Mouse (Mus musculus) intestine, embryonic 16.5 days (tissue): ENCODE measurements around the gene Cmss1. TPM values are rescaled to one million over a fixed set of nuclear protein-coding genes. Genes with fewer than 3 reads are reported as not detected.

Experiments
- ATAC-seq: fragments of 200-750 bp; cut with Nextera tagmentation; 2 replicates; pipeline ENCODE4 v1.8.0; 2017; ENCODE audit warnings: moderate TSS enrichment, moderate library complexity
- H3K27ac ChIP-seq: fragments of 300-500 bp; sonication (generic); 2 replicates; pipeline ENCODE4 v1.5.1; 2014; ENCODE audit warnings: mild to moderate bottlenecking, low read length
- H3K27me3 ChIP-seq: fragments of 300-500 bp; sonication (generic); replicated peaks from 2 replicates; pipeline ENCODE4 v1.6.1; 2014; ENCODE audit warnings: low read length, control low read depth, mixed read lengths; ENCODE audit not compliant: control insufficient read depth, insufficient read depth
- H3K36me3 ChIP-seq: fragments of 300-500 bp; sonication (generic); 2 replicates; pipeline ENCODE4 v1.6.1; 2014; ENCODE audit warnings: low read length, control low read depth; ENCODE audit not compliant: control insufficient read depth, insufficient read depth
- H3K4me1 ChIP-seq: fragments of 300-500 bp; sonication (generic); 2 replicates; pipeline ENCODE4 v1.6.1; 2014; ENCODE audit warnings: low read length, control low read depth, mixed read lengths; ENCODE audit not compliant: control insufficient read depth, insufficient read depth
- H3K4me2 ChIP-seq: fragments of 300-500 bp; sonication (generic); 2 replicates; pipeline ENCODE4 v1.6.1; 2014; ENCODE audit warnings: low read depth, low read length, control low read depth
- H3K4me3 ChIP-seq: fragments of 300-500 bp; sonication (generic); 2 replicates; pipeline ENCODE4 v1.5.1; 2014; ENCODE audit warnings: mild to moderate bottlenecking, low read length
- H3K9ac ChIP-seq: fragments of 300-500 bp; sonication (generic); 2 replicates; pipeline ENCODE4 v1.6.1; 2014; ENCODE audit warnings: low read depth, low read length
- H3K9me3 ChIP-seq: fragments of 300-500 bp; sonication (generic); 2 replicates; pipeline ENCODE4 v1.6.1; 2016; ENCODE audit warnings: low read length, control low read depth; ENCODE audit not compliant: control insufficient read depth
- WGBS: fragments of 180-500 bp; shearing (Covaris S2); extraction: QIAGEN DNeasy Blood & Tissue Kit; methylation state at CpG from one replicate; pipeline ENCODE4 v1.1.7; 2014; 5-methylcytosine and 5-hydroxymethylcytosine counted together
- polyA plus RNA-seq: library from polyadenylated mRNA; unstranded; fragments of >200 nt; fragmentation: Nextera tagmentation; extraction: Ambion mirVana; gene quantifications from 2 replicates; pipeline ENCODE4 v1.2.1, GENCODE M21; 2015

The Cmss1 gene
- polyA plus RNA-seq, 1 experiment from 2014 or later = 41.4 TPM

DNA sequence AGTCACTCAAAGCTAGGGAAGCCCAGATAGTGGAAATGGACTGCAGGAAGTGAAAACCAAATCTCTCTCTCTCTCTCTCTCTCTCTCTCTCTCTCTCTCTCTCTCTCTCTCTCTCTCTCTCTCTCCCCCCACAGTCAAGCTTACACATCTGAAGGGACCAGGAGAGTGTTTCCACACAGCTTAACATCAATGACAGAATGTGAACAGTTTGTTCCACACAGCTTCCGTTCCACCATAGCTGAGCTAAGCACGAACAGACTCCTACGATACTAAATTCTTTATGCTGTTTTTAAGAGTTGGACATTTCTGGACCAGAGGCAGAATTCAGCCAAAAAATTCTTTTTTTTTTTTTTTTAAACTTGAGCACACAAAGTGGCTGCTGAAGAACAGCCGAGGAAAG, 114.8 kb downstream of the Cmss1 start:
- H3K4me2 ChIP-seq = no peak overlapping the region
- H3K27ac ChIP-seq = no peak overlapping the region
- peaks cover 11% of the 10 kb centered on the region; the same call in 1 of the 2 replicates for H3K4me1 ChIP-seq
- no peak overlapping the region for H3K9ac ChIP-seq
- no peak overlapping the region for H3K4me3 ChIP-seq
- no peaks in the 10 kb centered on the region for H3K36me3 ChIP-seq
- no peaks in the 10 kb centered on the region for H3K27me3 ChIP-seq
- no peaks in the 10 kb centered on the region for H3K9me3 ChIP-seq
- ATAC-seq = no peak
- WGBS = 84% methylated on average over 4 of the region's 4 CpGs

DNA sequence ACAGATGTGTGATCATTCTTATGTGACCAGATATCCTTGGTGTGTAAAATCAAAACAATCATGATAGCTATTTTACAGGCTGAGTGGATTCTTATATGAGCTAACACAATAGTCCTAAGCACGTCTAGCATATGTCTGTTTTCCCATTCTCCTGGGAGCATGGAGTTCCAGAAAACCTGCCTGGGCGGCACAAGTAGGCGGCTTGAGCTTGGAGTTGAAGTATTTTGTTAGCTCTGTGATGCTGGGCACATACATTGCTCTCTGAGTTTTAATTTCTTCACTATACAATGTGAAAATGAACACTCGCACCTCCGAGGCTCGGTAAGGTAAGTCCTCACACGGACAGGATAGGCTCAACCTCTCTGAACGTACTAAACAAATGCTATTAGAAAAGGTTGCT, 116.0 kb downstream of the Cmss1 start:
- no peaks in the 10 kb centered on the region for H3K27me3 ChIP-seq
- 93% methylated on average over 8 of the region's 8 CpGs for WGBS

DNA sequence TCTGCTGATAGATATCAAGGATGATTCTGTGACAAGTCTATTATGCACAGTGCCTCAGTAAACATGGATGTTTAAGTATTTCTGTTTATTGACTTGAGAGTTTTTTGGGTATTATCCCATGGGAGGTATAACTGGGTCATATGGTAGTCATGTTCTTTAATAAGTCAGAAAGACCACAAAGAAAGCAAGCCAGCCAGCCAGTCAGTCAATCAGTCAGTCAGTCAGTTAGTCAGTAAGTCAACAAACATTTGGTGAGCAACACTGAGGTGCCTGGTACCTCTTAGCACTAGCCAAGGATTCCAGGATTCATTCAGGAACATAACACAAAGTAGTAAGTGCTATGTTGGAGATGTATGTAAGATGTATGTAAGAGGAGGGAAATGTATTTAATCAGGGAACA, 118.0 kb downstream of the Cmss1 start:
- Histone ChIP-seq H3K4me1 (0 out of 2 replicates have a peak, but pooled peaks cover 5% of the 10 kb centered on the region), H3K27ac (no peak overlapping the region), H3K4me2 (no peak overlapping the region), H3K9me3 (no peaks in the 10 kb centered on the region), H3K4me3 (no peak overlapping the region), H3K27me3 (no peaks in the 10 kb centered on the region), H3K36me3 (no peaks in the 10 kb centered on the region), H3K9ac (no peak overlapping the region)
- ATAC-seq = no peak

More for the DNA sequence above, 116.0 kb downstream of the Cmss1 start:
- H3K36me3 ChIP-seq = no peaks in the 10 kb centered on the region
- no peaks in the 10 kb centered on the region for H3K9me3 ChIP-seq
- H3K4me1 ChIP-seq = 0 out of 2 replicates have a peak, but pooled peaks cover 5% of the 10 kb centered on the region
- no peak overlapping the region for H3K27ac ChIP-seq
- no peak overlapping the region for H3K4me3 ChIP-seq
- no peak overlapping the region for H3K4me2 ChIP-seq
- H3K9ac ChIP-seq = no peak overlapping the region
- ATAC-seq = no peak

DNA sequence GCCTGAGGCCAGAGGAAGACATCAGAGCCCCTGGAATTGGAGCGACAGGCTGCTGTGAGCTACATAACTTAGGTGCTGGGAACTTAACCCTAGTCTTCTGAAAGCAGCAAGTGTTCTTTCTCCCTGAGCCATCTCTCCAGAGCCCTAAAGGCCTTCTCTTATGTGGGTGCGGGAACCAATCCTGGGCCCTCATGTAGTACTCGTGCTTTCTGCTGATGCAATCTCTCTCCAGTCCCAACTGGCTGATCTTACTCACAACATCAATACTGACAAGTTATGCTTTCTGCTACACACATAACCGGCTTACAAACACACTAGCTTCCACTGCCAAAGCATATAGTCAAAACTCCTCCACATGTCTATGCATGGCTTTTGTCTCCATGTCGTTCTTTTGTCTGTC, 120.4 kb downstream of the Cmss1 start:
- no peak overlapping the region for H3K9ac ChIP-seq
- 89% methylated on average over 5 of the region's 5 CpGs for WGBS
- H3K9me3 ChIP-seq = no peaks in the 10 kb centered on the region
- no peaks in the 10 kb centered on the region for H3K36me3 ChIP-seq
- no peak overlapping the region for H3K27ac ChIP-seq
- no peaks in the 10 kb centered on the region for H3K27me3 ChIP-seq
- no peak for ATAC-seq
- H3K4me1 ChIP-seq = peaks cover 8% of the 10 kb centered on the region; the same call in 1 of the 2 replicates
- no peak overlapping the region for H3K4me3 ChIP-seq
- no peak overlapping the region for H3K4me2 ChIP-seq

DNA sequence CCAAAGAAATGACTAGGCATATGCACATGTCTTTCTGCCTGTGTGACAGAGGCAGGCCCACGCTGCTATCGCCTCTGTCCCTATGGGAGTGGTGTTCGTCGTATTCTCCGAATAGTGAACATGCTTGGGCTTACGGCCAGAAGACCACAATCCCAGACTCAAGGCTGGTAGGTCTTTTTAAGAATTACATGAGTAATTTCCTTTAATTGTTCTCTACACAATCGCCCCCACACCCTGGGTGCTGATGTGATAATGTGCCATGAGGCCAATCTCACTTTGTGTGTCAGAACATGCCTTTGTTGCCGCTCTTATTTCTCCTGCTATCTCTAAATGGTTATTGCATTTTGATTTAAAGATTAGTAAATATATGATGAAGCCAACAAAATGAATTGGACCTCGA, 121.4 kb downstream of the Cmss1 start:
- WGBS = 74% methylated on average over 9 of the region's 9 CpGs
- no peaks in the 10 kb centered on the region for H3K36me3 ChIP-seq
- H3K4me1 ChIP-seq = peaks cover 8% of the 10 kb centered on the region; the same call in 1 of the 2 replicates

DNA sequence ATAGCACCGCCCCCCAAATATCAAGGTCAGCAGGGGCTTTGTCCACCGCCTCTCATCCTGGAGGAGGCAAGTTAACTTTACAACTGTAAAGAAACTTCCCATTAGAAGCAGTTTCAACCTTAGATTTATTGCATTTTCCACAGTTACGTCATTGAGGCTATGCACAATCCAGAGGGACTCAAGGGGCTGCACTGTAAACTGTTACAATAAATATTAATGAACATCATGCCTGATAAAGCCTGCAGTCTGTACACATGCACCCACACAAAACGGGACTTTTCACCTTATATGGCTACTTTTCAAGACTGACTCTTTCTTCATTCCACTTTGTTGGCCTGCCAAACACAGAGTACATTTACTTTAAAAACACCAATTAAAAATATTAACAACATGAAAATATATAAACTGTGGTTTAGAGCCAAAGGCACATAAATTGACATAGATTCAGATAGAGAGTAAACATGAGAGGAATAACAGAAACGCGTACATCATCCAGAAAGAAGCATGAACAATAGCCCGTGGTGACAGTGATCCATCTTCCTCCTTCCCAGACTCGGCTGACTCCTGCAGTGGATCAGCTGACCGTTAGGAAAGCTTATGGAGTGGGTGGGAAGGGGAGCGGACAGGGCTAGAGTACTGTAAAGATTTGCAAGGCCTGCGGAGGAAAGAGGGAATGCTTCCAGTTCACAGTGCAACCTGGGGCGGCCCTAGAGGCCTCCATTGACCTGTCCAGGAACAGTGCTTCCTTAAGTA, 122.4 kb downstream of the Cmss1 start:
- Histone ChIP-seq H3K27me3 (no peaks in the 10 kb centered on the region), H3K4me3 (no peak overlapping the region), H3K4me1 (peaks cover 8% of the 10 kb centered on the region; the same call in 1 of the 2 replicates), H3K9ac (no peak overlapping the region), H3K36me3 (no peaks in the 10 kb centered on the region), H3K9me3 (no peaks in the 10 kb centered on the region), H3K4me2 (no peak overlapping the region), H3K27ac (peak overlapping the region; percentile 46; the same call in 1 of the 2 replicates)
- peak; percentile 71 for ATAC-seq
- WGBS = 41% methylated on average over 12 of the region's 12 CpGs

More for the DNA sequence above, 121.4 kb downstream of the Cmss1 start:
- no peak overlapping the region for H3K27ac ChIP-seq
- no peaks in the 10 kb centered on the region for H3K27me3 ChIP-seq
- ATAC-seq = no peak
- H3K4me3 ChIP-seq = no peak overlapping the region
- H3K9ac ChIP-seq = no peak overlapping the region
- no peak overlapping the region for H3K4me2 ChIP-seq
- no peaks in the 10 kb centered on the region for H3K9me3 ChIP-seq

DNA sequence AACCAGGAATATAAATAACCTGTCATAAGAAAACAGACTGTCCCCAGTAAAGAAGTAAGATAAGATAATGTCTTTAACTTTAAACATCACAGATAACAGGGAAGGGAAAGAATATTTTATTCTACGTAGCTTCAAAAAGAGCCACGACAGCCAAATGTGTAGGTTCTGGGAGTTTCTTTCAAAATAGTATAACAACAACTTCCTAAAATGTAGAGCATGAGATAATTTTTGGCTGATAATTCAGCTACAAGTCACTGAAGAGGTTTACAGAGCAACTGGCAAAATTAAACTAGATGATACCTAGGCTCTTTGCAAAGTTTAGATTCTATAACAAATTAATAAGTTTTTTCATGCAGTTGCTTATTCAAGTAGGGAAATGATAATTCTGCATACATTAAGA, 123.2 kb downstream of the Cmss1 start:
- no peak for ATAC-seq
- Histone ChIP-seq H3K27me3 (no peaks in the 10 kb centered on the region), H3K36me3 (no peaks in the 10 kb centered on the region), H3K4me2 (no peak overlapping the region), H3K4me1 (peaks cover 8% of the 10 kb centered on the region; the same call in 1 of the 2 replicates), H3K9me3 (no peaks in the 10 kb centered on the region), H3K4me3 (no peak overlapping the region), H3K27ac (no peak overlapping the region), H3K9ac (no peak overlapping the region)
- 47% methylated on average over 2 of the region's 2 CpGs for WGBS

DNA sequence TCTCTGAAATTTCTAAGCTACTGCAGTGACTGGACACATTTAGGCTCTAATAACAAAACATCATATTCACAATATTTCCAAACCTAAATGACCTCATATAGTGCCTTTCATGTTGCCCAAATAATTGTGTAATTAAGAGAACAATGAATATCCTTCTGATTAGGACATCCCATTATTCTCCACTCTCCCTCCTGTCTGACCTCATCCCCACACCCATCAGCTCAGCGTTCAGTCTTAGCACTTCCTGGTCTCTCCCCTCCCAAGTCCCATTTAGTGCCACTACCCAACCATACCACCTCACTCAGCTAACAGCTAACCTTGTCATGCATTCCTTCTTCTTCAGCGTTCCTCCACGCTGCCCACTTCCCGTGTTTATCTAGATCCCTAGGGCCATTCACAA, 123.8 kb downstream of the Cmss1 start:
- H3K4me1 ChIP-seq = peaks cover 8% of the 10 kb centered on the region; the same call in 1 of the 2 replicates
- H3K9me3 ChIP-seq = no peaks in the 10 kb centered on the region
- H3K9ac ChIP-seq = no peak overlapping the region
- WGBS = 60% methylated on average over 4 of the region's 4 CpGs
- H3K27ac ChIP-seq = no peak overlapping the region
- H3K36me3 ChIP-seq = no peaks in the 10 kb centered on the region
- H3K4me3 ChIP-seq = no peak overlapping the region
- H3K4me2 ChIP-seq = no peak overlapping the region
- ATAC-seq = no peak
- no peaks in the 10 kb centered on the region for H3K27me3 ChIP-seq

DNA sequence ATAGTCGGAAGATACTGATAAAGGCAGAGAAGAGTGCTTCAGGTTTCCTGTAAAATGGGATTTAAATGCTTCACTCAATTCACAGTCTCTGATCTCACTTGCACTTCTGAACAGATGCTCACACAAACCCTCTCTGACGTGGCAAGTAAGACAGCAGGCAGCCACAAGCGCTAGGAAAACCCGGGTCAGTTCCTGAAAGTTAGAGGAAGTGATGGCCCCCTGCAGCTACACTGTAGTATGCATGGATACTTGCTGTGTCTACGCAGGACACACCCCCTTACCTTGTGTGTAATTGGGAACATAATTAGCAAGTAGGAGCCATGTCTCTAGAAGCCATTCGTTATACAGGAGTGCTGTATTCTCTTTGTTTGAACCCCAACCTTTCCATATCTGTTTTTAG, 124.4 kb downstream of the Cmss1 start:
- H3K27me3 ChIP-seq = no peaks in the 10 kb centered on the region
- no peaks in the 10 kb centered on the region for H3K36me3 ChIP-seq
- no peak overlapping the region for H3K4me2 ChIP-seq
- 77% methylated on average over 6 of the region's 6 CpGs for WGBS
- H3K9me3 ChIP-seq = no peaks in the 10 kb centered on the region
- ATAC-seq = no peak
- H3K27ac ChIP-seq = no peak overlapping the region
- no peak overlapping the region for H3K9ac ChIP-seq
- no peak overlapping the region for H3K4me3 ChIP-seq
- H3K4me1 ChIP-seq = peaks cover 6% of the 10 kb centered on the region; the same call in 1 of the 2 replicates
